Mouse (Mus musculus) ES-E14 (cell line): ENCODE measurements around the gene Ptpre. TPM values are rescaled to one million over a fixed set of nuclear protein-coding genes. Genes with fewer than 3 reads are reported as not detected.

Experiments
- DNase-seq: peaks from one replicate; pipeline ENCODE4 v3.0.0-alpha.2; 2013; ENCODE audit warnings: low read depth, low spot score
- H3K27ac ChIP-seq: 2 replicates; pipeline ENCODE4 v1.5.1; 2012; ENCODE audit warnings: low read depth, mild to moderate bottlenecking, low read length, moderate library complexity, mixed read lengths; ENCODE audit not compliant: poor library complexity, insufficient read depth, severe bottlenecking
- H3K36me3 ChIP-seq: 2 replicates; pipeline ENCODE4 v1.6.1; 2012; ENCODE audit warnings: mild to moderate bottlenecking, low read length, moderate library complexity, mixed read lengths; ENCODE audit not compliant: control insufficient read depth, poor library complexity, insufficient read depth, severe bottlenecking
- H3K4me1 ChIP-seq, 2 experiments: fragments of 150-350 bp in 1 of 2; sonication (generic) in 1 of 2; 2 replicates each; pipeline ENCODE4 v1.6.1; 2012; ENCODE audit warnings: low read length in 2 of 2, mild to moderate bottlenecking in 1 of 2, mixed read lengths in 1 of 2; ENCODE audit not compliant: control insufficient read depth in 2 of 2, insufficient read depth in 2 of 2, poor library complexity in 1 of 2
- H3K4me3 ChIP-seq, 2 experiments: fragments of 150-350 bp in 1 of 2; sonication (generic) in 1 of 2; 2 replicates each; pipeline ENCODE4 v1.5.1; 2012; ENCODE audit warnings: low read length in 2 of 2, low read depth in 1 of 2, mild to moderate bottlenecking in 1 of 2, mixed read lengths in 1 of 2; ENCODE audit not compliant: insufficient read depth in 1 of 2, poor library complexity in 1 of 2, severe bottlenecking in 1 of 2
- H3K9ac ChIP-seq: 2 replicates; pipeline ENCODE4 v1.6.1; 2012; ENCODE audit warnings: low read depth, mild to moderate bottlenecking, low read length, mixed read lengths; ENCODE audit not compliant: poor library complexity, insufficient read depth, severe bottlenecking
- H3K9me3 ChIP-seq: fragments of 150-350 bp; sonication (generic); 2 replicates; pipeline ENCODE4 v1.6.1; 2012; ENCODE audit warnings: low read depth, mild to moderate bottlenecking, low read length; ENCODE audit not compliant: control insufficient read depth, insufficient read depth
- CHD2 ChIP-seq: IDR thresholded peaks from 2 replicates; pipeline ENCODE4 v1.6.1; 2014; ENCODE audit warnings: mild to moderate bottlenecking, low read depth, low read length, inconsistent platforms
- HCFC1 ChIP-seq: IDR thresholded peaks from 2 replicates; pipeline ENCODE4 v1.6.1; 2012; ENCODE audit warnings: low read length, inconsistent platforms, borderline replicate concordance; ENCODE audit not compliant: insufficient read depth
- MAFK ChIP-seq: IDR thresholded peaks from 2 replicates; pipeline ENCODE4 v1.6.1; 2014; ENCODE audit warnings: mild to moderate bottlenecking, low read depth, low read length, inconsistent platforms; ENCODE audit not compliant: insufficient read depth
- ZC3H11A ChIP-seq: IDR thresholded peaks from 2 replicates; pipeline ENCODE4 v1.6.1; 2012; ENCODE audit warnings: low read depth, mild to moderate bottlenecking, inconsistent platforms, low read length, borderline replicate concordance
- ZNF384 ChIP-seq: IDR thresholded peaks from 2 replicates; pipeline ENCODE4 v1.6.1; 2012; ENCODE audit warnings: low read depth, low read length, inconsistent platforms
- in situ Hi-C, 2 experiments: fragments of 600-800 bp; cut with MboI; formaldehyde crosslinking; loops; one replicate each; pipeline ENCODE4 v1.15.1; 2025; ENCODE audit warnings: low sequenced_read_pairs in 2 of 2, inconsistent platforms in 1 of 2; ENCODE audit not compliant: unreplicated experiment in 2 of 2
- total RNA-seq: library from RNA; depleted of rRNA; stranded (reverse); fragments of 300-350 nt; gene quantifications from 2 replicates; pipeline ENCODE4 v1.2.3, GENCODE M21; 2012

Gene Ptpre
- total RNA-seq, 1 experiment = 1.1 TPM

- in situ Hi-C loops = no loop called here
- no peak for TF ChIP-seq HCFC1
- no peak for TF ChIP-seq ZC3H11A
- TF ChIP-seq CHD2 = no peak
- no peak for TF ChIP-seq ZNF384
- no peak for TF ChIP-seq MAFK
Observed at GRCm38 (mm10) chr7:135556663-135557402, 19.6 kb downstream of the Ptpre start.

DNA sequence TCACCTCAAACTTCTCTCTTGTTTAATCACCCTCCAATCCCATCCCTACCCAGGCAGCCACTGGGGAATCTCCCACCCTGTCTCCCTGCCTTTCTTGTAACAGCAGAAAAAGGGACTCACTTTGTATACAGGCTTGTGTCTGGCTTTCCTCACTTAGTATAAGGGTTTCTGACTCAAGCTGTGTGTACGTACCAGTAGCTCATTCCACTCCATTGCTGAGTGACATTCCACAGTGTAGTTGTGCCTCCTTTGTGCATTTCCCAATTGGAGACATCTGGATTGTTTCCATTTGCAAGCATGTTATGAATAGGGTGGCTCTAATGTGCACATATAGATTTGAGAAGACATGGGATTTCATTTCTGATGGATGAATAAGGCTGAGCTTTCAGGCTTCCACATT is 23.0 kb downstream of the Ptpre start:
- TF ChIP-seq MAFK (no peak), ZC3H11A (no peak), HCFC1 (no peak), CHD2 (no peak), ZNF384 (no peak)
- in situ Hi-C loops = no loop called here
- Histone ChIP-seq H3K27ac (no peak overlapping the region), H3K4me1 (no peaks in the 10 kb centered on the region), H3K4me3 (no peak overlapping the region), H3K9ac (no peak overlapping the region), H3K9me3 (no peaks in the 10 kb centered on the region), H3K36me3 (no peaks in the 10 kb centered on the region)
- DNase-seq = no peak

More at GRCm38 (mm10) chr7:135556663-135557402, 19.6 kb downstream of the Ptpre start:
- H3K9me3 ChIP-seq = no peaks in the 10 kb centered on the region
- H3K27ac ChIP-seq = no peak overlapping the region
- no peak overlapping the region for H3K4me3 ChIP-seq
- H3K36me3 ChIP-seq = no peaks in the 10 kb centered on the region
- H3K9ac ChIP-seq = no peak overlapping the region
- DNase-seq = no peak
- no peaks in the 10 kb centered on the region for H3K4me1 ChIP-seq

DNA sequence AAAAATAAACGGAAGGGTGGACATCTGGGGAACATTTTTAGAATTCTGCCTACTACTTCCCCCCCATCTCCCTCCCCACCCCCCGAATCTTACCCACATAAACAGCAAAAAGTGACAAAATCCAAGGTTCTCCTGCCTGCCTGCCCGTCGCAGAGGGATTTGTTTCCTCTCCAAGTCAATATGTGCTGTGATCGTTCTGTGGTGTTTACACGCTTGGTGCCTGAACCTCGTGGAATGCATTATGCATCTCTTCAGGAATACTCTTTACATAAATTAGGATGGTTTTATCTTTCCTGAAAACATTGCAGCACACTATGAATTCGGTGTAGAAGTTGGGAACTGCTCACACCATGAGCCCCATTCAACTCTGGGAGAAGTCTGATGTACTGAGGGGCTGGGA is 26.7 kb downstream of the Ptpre start:
- H3K9me3 ChIP-seq = no peaks in the 10 kb centered on the region
- in situ Hi-C loops = no loop called here
- no peak overlapping the region for H3K27ac ChIP-seq
- TF ChIP-seq ZNF384 (no peak), ZC3H11A (no peak), CHD2 (no peak), HCFC1 (no peak), MAFK (no peak)
- H3K4me3 ChIP-seq = no peak overlapping the region
- H3K4me1 ChIP-seq = no peaks in the 10 kb centered on the region
- DNase-seq = no peak
- no peak overlapping the region for H3K9ac ChIP-seq
- H3K36me3 ChIP-seq = no peaks in the 10 kb centered on the region

DNA sequence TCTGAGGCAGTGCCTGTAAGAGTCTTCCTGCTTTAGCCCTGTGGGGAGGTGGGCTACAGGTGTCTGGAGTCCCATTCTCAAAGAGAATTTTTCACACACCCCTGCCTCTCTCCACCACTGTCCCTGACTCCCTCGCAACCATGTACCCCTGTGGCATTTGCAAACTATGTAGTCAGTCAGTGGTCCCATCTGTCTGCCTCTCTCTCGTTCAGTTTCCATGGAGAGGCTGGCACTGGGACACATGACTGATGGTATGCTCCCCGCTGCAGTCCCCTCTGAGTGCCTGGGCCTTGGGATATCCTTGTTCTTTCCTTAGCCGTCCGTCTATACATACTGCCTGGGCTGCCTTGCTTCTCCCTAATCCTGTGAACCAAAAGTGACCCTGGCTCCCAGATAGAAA is 28.7 kb downstream of the Ptpre start:
- Histone ChIP-seq H3K4me3 (no peak overlapping the region), H3K9ac (no peak overlapping the region), H3K4me1 (no peaks in the 10 kb centered on the region), H3K9me3 (no peaks in the 10 kb centered on the region), H3K36me3 (no peaks in the 10 kb centered on the region), H3K27ac (no peak overlapping the region)
- no peak for DNase-seq
- in situ Hi-C loops = no loop called here
- TF ChIP-seq ZNF384 (no peak), MAFK (no peak), CHD2 (no peak), HCFC1 (no peak), ZC3H11A (no peak)

DNA sequence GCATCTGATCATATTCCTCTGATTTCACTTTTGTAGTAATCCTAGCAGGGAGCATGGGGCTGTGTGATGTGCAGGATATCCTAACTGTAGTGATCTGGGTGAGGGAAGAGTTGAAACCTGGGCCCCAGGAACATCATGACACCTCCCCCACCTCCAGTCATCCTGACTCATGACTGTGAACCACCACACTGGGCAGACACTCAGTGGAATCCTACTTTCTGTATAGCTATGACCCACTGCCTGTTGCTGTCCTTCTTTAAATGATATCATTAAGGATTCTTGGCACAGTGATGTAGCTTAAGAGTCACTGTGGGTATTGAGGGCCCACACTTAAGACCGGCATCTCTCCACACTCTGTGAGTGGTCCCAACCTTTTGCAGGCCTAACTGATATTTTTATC is 30.3 kb downstream of the Ptpre start:
- DNase-seq = no peak
- no peak overlapping the region for H3K27ac ChIP-seq
- TF ChIP-seq HCFC1 = no peak
- TF ChIP-seq ZC3H11A = no peak
- no peak for TF ChIP-seq MAFK
- no peak for TF ChIP-seq CHD2
- no peak for TF ChIP-seq ZNF384
- no peaks in the 10 kb centered on the region for H3K4me1 ChIP-seq
- H3K9ac ChIP-seq = no peak overlapping the region
- H3K4me3 ChIP-seq = no peak overlapping the region
- in situ Hi-C loops = no loop called here
- H3K36me3 ChIP-seq = no peaks in the 10 kb centered on the region
- H3K9me3 ChIP-seq = no peaks in the 10 kb centered on the region
